Mouse (Mus musculus) ES-E14 (cell line): ENCODE data around the gene Arhgef40.

ENCODE experiments used
- CHD2 ChIP-seq: IDR thresholded peaks from 2 replicates; pipeline ENCODE4 v1.6.1; 2014; ENCODE audit warnings: mild to moderate bottlenecking, low read depth, low read length, inconsistent platforms
- ZC3H11A ChIP-seq: IDR thresholded peaks from 2 replicates; pipeline ENCODE4 v1.6.1; 2012; ENCODE audit warnings: low read depth, mild to moderate bottlenecking, inconsistent platforms, low read length, borderline replicate concordance
- ZNF384 ChIP-seq: IDR thresholded peaks from 2 replicates; pipeline ENCODE4 v1.6.1; 2012; ENCODE audit warnings: low read depth, low read length, inconsistent platforms

DNA sequence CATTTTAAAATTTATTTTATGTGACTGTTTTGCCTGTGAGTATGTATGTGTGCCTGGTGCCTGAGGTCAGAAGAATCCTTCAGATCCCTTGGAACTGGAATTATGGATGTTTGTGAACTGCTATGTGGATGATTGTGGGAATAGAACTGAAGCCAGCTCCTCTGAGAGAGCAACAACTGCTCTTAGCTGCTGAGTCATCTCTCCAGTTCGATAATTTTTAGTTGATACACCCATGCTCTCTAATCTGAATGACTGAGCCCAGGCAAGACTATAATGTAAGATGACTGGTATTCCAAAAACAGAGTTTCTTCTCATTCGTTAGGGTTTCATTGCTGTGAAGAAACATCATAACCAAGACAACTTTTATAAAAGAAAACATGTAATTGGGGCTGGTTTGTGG is 39.6 kb downstream of the Arhgef40 start:
- no peak for TF ChIP-seq ZNF384
- no peak for TF ChIP-seq ZC3H11A
- TF ChIP-seq CHD2, result no peak
